Mouse (Mus musculus) lung, embryonic 16.5 days (tissue): ENCODE results near the gene Itgae. TPM values are rescaled to one million over a fixed set of nuclear protein-coding genes. Genes with fewer than 3 reads are reported as not detected.
"Not testable (repeated sequence)": the region's sequence is repeated elsewhere in the genome, so short reads cannot be mapped to it uniquely, and the experiment has no call there.

ENCODE experiments used
- ATAC-seq: fragments of 200-750 bp; cut with Nextera tagmentation; 2 replicates; pipeline ENCODE4 v1.8.0; 2017; ENCODE audit warnings: low read depth, mild to moderate bottlenecking, moderate library complexity
- H3K27ac ChIP-seq: fragments of 300-500 bp; sonication (generic); 2 replicates; pipeline ENCODE4 v1.5.1; 2014; ENCODE audit warnings: mild to moderate bottlenecking, control low read depth, low read length
- H3K27me3 ChIP-seq: fragments of 300-500 bp; sonication (generic); 2 replicates; pipeline ENCODE4 v1.6.1; 2014; ENCODE audit warnings: low read depth, low read length, mixed read lengths; ENCODE audit not compliant: control insufficient read depth, insufficient read depth
- H3K36me3 ChIP-seq: fragments of 300-500 bp; sonication (generic); 2 replicates; pipeline ENCODE4 v1.6.1; 2014; ENCODE audit warnings: low read length; ENCODE audit not compliant: control insufficient read depth, insufficient read depth
- H3K4me1 ChIP-seq: fragments of 300-500 bp; sonication (generic); replicated peaks from 2 replicates; pipeline ENCODE4 v1.6.1; 2014; ENCODE audit warnings: low read length, mixed read lengths; ENCODE audit not compliant: control insufficient read depth, insufficient read depth
- H3K4me2 ChIP-seq: fragments of 300-500 bp; sonication (generic); 2 replicates; pipeline ENCODE4 v1.6.1; 2014; ENCODE audit warnings: low read depth, low read length, control low read depth
- H3K4me3 ChIP-seq: fragments of 300-500 bp; sonication (generic); 2 replicates; pipeline ENCODE4 v1.5.1; 2014; ENCODE audit warnings: mild to moderate bottlenecking, low read length, control low read depth
- H3K9ac ChIP-seq: fragments of 300-500 bp; sonication (generic); 2 replicates; pipeline ENCODE4 v1.6.1; 2014; ENCODE audit warnings: low read length, control low read depth
- H3K9me3 ChIP-seq: fragments of 300-500 bp; sonication (generic); 2 replicates; pipeline ENCODE4 v1.6.1; 2016; ENCODE audit warnings: low read length; ENCODE audit not compliant: control insufficient read depth
- WGBS: fragments of 180-500 bp; shearing (Covaris S2); extraction: QIAGEN DNeasy Blood & Tissue Kit; methylation state at CpG from one replicate; pipeline ENCODE4 v1.1.7; 2014; 5-methylcytosine and 5-hydroxymethylcytosine counted together
- polyA plus RNA-seq: library from polyadenylated mRNA; unstranded; fragments of >200 nt; fragmentation: Nextera tagmentation; extraction: Ambion mirVana; gene quantifications from 2 replicates; pipeline ENCODE4 v1.2.1, GENCODE M21; 2015

Itgae gene
- polyA plus RNA-seq, 1 experiment from 2014 or later = 0.63 TPM

GRCm38 (mm10) chr11:73107358-73107757, 17.0 kb downstream of the Itgae start:
- not testable (repeated sequence) for H3K9me3 ChIP-seq, H3K9ac ChIP-seq, H3K4me3 ChIP-seq, H3K27ac ChIP-seq, H3K36me3 ChIP-seq, ATAC-seq, H3K27me3 ChIP-seq, H3K4me1 ChIP-seq, H3K4me2 ChIP-seq
- WGBS = 34% methylated on average over 3 of the region's 3 CpGs

DNA sequence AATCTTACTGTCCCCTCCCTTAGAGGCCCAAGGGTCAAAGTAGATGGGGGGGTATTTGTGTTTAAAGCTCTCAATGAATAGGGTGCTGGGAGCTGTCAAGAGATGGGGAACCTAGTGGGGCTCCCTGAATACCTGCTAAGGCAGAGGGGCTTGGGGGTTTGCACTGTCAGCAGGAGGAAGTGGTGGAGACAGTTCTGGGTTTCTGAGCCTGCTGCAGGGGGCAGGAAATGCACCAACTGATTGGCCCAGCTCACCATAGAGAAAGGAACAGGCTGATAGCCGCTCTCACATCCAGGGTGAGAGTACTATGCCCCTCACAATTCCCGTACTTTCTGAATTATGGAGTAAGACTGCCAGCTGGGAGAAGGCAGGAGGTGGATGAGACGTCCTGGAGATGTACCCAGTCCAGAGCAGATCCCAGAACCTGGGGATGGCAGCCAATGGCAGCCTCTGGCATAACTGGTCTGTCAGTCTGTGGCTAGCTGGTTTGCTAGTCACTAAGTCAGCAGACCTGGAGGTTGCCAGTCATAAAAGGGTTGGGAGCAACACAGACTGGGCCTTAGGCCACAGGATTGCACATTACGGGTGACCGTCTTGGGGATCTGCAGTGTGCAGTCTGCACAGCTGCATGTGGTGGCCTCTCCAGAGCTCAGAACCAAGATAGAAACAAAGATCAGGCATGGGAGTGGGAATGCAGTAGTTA, 18.0 kb downstream of the Itgae start:
- Histone ChIP-seq H3K4me2 (no peak overlapping the region), H3K9me3 (no peaks in the 10 kb centered on the region), H3K9ac (no peak overlapping the region), H3K27me3 (no peaks in the 10 kb centered on the region), H3K27ac (no peak overlapping the region), H3K4me1 (no peaks in the 10 kb centered on the region), H3K4me3 (no peak overlapping the region), H3K36me3 (no peaks in the 10 kb centered on the region)
- WGBS = 60% methylated on average over 5 of the region's 5 CpGs
- ATAC-seq = no peak

DNA sequence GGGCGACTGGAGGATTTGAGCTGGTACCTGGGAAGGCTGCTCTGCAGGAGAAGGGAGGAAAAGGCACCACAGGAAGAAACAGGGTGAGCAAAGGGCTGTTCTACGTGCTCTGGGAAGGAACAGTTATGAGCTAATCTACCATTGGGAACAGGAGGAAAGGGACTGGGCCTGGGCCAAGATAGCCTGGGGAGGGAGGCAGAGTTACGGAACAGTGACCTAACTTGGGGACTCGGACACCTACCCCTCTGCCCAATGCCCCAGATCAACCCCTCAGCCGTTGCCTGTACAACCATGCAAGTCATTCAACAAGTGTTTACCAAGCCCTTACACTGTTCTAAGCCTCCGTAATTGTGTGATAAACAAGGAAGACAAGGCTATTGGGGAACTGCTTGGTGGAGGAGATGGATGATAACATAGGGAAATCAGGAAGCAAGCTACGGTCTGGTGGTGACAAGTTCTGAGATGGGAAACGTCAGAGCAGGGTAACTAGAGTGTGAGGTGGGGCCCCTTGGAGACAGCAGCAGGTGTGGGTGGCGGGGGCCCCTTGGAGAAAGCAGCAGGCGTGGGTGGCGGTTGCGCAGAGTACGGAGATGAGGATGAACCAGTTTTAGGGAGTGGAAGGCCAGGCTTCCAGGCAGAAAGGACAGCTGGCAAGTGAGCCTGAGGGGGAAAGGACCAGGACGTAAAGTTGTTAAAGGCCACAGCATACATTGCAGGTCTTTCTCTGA, 18.7 kb downstream of the Itgae start:
- Histone ChIP-seq H3K36me3 (no peaks in the 10 kb centered on the region), H3K9ac (no peak overlapping the region), H3K4me3 (no peak overlapping the region), H3K27me3 (no peaks in the 10 kb centered on the region), H3K4me2 (no peak overlapping the region), H3K9me3 (no peaks in the 10 kb centered on the region), H3K4me1 (no peaks in the 10 kb centered on the region), H3K27ac (no peak overlapping the region)
- ATAC-seq = no peak
- WGBS = 67% methylated on average over 14 of the region's 14 CpGs

- Histone ChIP-seq H3K36me3 (no peaks in the 10 kb centered on the region), H3K4me2 (no peak overlapping the region), H3K4me1 (no peaks in the 10 kb centered on the region), H3K9me3 (no peaks in the 10 kb centered on the region), H3K27ac (no peak overlapping the region), H3K4me3 (no peak overlapping the region), H3K27me3 (no peaks in the 10 kb centered on the region), H3K9ac (no peak overlapping the region)
- WGBS = 84% methylated on average over 3 of the region's 3 CpGs
- no peak for ATAC-seq
Observed at GRCm38 (mm10) chr11:73109941-73110340, 19.6 kb downstream of the Itgae start.

DNA sequence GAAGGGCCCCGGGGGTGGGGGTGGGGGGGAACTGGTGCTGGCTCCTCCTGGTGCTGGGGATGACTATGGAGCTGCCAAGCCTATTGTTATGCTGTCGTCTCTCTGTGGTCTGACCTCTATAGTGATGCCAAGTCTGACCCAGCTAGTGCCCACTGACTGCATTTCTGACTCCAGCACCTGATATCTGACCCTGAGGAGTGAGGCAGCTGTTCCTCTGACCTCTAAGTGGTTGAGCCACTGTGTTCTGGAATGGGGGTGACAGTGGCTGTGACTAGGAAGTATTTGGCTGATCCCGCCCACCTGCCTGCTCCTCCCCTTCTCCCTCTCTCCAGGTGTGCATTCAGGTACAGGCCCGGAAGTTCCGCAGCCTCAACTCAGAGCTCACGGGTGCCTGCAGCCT, 21.0 kb downstream of the Itgae start:
- H3K27ac ChIP-seq = no peak overlapping the region
- 63% methylated on average over 6 of the region's 6 CpGs for WGBS

GRCm38 (mm10) chr11:73126495-73126894, 36.1 kb downstream of the Itgae start:
- Histone ChIP-seq H3K27ac (no peak overlapping the region), H3K36me3 (no peaks in the 10 kb centered on the region; the same call in 1 of the 2 replicates), H3K4me1 (no peaks in the 10 kb centered on the region), H3K9ac (no peak overlapping the region), H3K9me3 (no peaks in the 10 kb centered on the region), H3K27me3 (no peaks in the 10 kb centered on the region), H3K4me2 (no peak overlapping the region), H3K4me3 (no peak overlapping the region)
- WGBS = 86% methylated on average over 6 of the region's 6 CpGs
- ATAC-seq = no peak

More for the DNA sequence above, 21.0 kb downstream of the Itgae start:
- Histone ChIP-seq H3K4me1 (no peaks in the 10 kb centered on the region), H3K9me3 (no peaks in the 10 kb centered on the region), H3K4me2 (no peak overlapping the region), H3K9ac (no peak overlapping the region), H3K36me3 (no peaks in the 10 kb centered on the region), H3K27me3 (no peaks in the 10 kb centered on the region), H3K4me3 (no peak overlapping the region)
- no peak for ATAC-seq

DNA sequence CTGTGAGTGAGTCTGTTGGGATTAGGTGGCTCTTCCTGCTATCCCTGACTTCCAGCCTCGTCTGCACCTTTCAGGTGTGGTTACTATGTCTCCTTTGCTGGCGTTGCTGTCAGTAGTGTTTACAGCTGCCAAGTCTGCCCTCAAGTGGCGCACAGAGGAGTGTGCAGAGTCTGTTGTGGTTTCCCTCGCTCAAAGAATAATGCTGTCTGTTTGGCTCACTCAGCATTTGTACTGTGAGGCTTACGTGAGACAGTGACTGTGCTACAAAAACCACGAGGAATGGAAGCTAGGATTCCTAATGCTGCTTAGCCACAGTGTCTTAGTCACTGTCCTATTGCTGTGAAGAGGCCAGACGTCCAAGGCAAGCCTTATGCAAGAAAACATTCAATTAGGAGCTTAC, 40.6 kb downstream of the Itgae start:
- Histone ChIP-seq H3K4me1 (peaks cover 16% of the 10 kb centered on the region), H3K27me3 (no peaks in the 10 kb centered on the region), H3K9ac (no peak overlapping the region), H3K9me3 (no peaks in the 10 kb centered on the region), H3K27ac (no peak overlapping the region), H3K36me3 (no peaks in the 10 kb centered on the region), H3K4me3 (no peak overlapping the region), H3K4me2 (no peak overlapping the region)
- WGBS = 70% methylated on average over 7 of the region's 7 CpGs
- ATAC-seq = no peak

- peaks cover 26% of the 10 kb centered on the region for H3K4me1 ChIP-seq
- H3K9ac ChIP-seq = no peak overlapping the region
- no peaks in the 10 kb centered on the region for H3K27me3 ChIP-seq
- H3K4me3 ChIP-seq = no peak overlapping the region
- WGBS = 88% methylated on average over 6 of the region's 6 CpGs
- no peak for ATAC-seq
- no peaks in the 10 kb centered on the region for H3K36me3 ChIP-seq
- no peak overlapping the region for H3K4me2 ChIP-seq
- no peaks in the 10 kb centered on the region for H3K9me3 ChIP-seq
- no peak overlapping the region for H3K27ac ChIP-seq
Observed at GRCm38 (mm10) chr11:73132999-73133398, 42.6 kb downstream of the Itgae start.

DNA sequence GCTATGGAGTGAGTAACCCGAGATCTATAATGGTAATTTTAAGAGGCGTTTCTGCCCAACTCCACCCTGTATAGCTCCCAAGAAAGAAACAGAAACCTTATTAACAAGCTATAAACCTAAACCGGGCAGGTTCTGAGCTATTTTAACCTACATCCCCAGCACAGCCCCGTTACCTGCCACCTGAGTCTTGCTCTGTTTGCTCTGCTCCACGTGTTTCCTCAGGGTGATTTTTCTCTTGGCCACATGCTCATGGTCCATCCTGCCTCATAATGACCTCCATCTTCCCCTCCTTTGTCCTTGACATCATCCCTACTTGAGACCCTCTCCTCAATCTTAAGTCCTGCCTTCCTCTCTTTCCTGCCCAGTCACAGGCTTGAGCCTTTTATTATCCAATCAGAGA, 43.8 kb downstream of the Itgae start:
- WGBS = 83% methylated on average over 5 of the region's 5 CpGs
- Histone ChIP-seq H3K27ac (no peak overlapping the region), H3K4me3 (no peak overlapping the region), H3K9me3 (no peaks in the 10 kb centered on the region), H3K4me1 (peaks cover 32% of the 10 kb centered on the region), H3K4me2 (peak overlapping the region; percentile 34), H3K9ac (peak overlapping the region; percentile 17; the same call in 1 of the 2 replicates), H3K27me3 (no peaks in the 10 kb centered on the region), H3K36me3 (no peaks in the 10 kb centered on the region)
- no peak for ATAC-seq
